Mouse (Mus musculus) limb, embryonic 12.5 days (tissue): ENCODE measurements around the gene Osgin1. TPM values are rescaled to one million over a fixed set of nuclear protein-coding genes. Genes with fewer than 3 reads are reported as not detected.
A peak's percentile ranks its signal among the peaks of the same experiment; 100 is the strongest.

Experiments
- ATAC-seq: fragments of 200-750 bp; cut with Nextera tagmentation; 2 replicates; pipeline ENCODE4 v1.8.0; 2017; ENCODE audit warnings: low read depth, moderate TSS enrichment; ENCODE audit not compliant: insufficient number of reproducible peaks, insufficient read depth, low FRiP score, low TSS enrichment
- H3K27ac ChIP-seq: fragments of 300-500 bp; sonication (generic); 2 replicates; pipeline ENCODE4 v1.5.1; 2016; ENCODE audit warnings: mild to moderate bottlenecking, moderate library complexity
- H3K27me3 ChIP-seq: fragments of 300-500 bp; sonication (generic); 2 replicates; pipeline ENCODE4 v1.6.1; 2016; ENCODE audit warnings: mild to moderate bottlenecking, moderate library complexity
- H3K36me3 ChIP-seq: fragments of 300-500 bp; sonication (generic); 2 replicates; pipeline ENCODE4 v1.6.1; 2016; ENCODE audit warnings: mild to moderate bottlenecking, moderate library complexity
- H3K4me1 ChIP-seq: fragments of 300-500 bp; sonication (generic); replicated peaks from 2 replicates; pipeline ENCODE4 v1.6.1; 2016
- H3K4me2 ChIP-seq: fragments of 300-500 bp; sonication (generic); 2 replicates; pipeline ENCODE4 v1.6.1; 2016; ENCODE audit warnings: mild to moderate bottlenecking, moderate library complexity
- H3K4me3 ChIP-seq: fragments of 300-500 bp; sonication (generic); replicated peaks from 2 replicates; pipeline ENCODE4 v1.5.1; 2016; ENCODE audit warnings: mild to moderate bottlenecking
- H3K9ac ChIP-seq: fragments of 300-500 bp; sonication (generic); replicated peaks from 2 replicates; pipeline ENCODE4 v1.6.1; 2016; ENCODE audit warnings: mild to moderate bottlenecking, moderate library complexity
- H3K9me3 ChIP-seq: fragments of 300-500 bp; sonication (generic); 2 replicates; pipeline ENCODE4 v1.6.1; 2016; ENCODE audit warnings: mild to moderate bottlenecking, moderate library complexity
- WGBS: fragments of 180-500 bp; shearing (Covaris S2); methylation state at CpG from one replicate; pipeline ENCODE4 v1.1.7; 2016; 5-methylcytosine and 5-hydroxymethylcytosine counted together
- polyA plus RNA-seq: library from polyadenylated mRNA; unstranded; fragments of >200 nt; fragmentation: Nextera tagmentation; extraction: Ambion mirVana; gene quantifications from 2 replicates; pipeline ENCODE4 v1.2.1, GENCODE M21; 2016

Gene Osgin1
- polyA plus RNA-seq, 1 experiment from 2014 or later, result 0.40 TPM

- Histone ChIP-seq H3K9ac (no peak overlapping the region), H3K4me1 (peaks cover 12% of the 10 kb centered on the region), H3K27ac (0 out of 2 replicates have a peak overlapping the region, but pooled peaks have one; percentile 41), H3K9me3 (no peaks in the 10 kb centered on the region), H3K4me2 (no peak overlapping the region), H3K27me3 (0 out of 2 replicates have a peak, but pooled peaks cover 3% of the 10 kb centered on the region), H3K4me3 (no peak overlapping the region), H3K36me3 (no peaks in the 10 kb centered on the region)
- no peak for ATAC-seq
- WGBS, result 76% methylated on average over 10 of the region's 10 CpGs
These were observed 9.7 kb upstream of the Osgin1 start for GRCm38 (mm10) chr8:119424199-119424733.

DNA sequence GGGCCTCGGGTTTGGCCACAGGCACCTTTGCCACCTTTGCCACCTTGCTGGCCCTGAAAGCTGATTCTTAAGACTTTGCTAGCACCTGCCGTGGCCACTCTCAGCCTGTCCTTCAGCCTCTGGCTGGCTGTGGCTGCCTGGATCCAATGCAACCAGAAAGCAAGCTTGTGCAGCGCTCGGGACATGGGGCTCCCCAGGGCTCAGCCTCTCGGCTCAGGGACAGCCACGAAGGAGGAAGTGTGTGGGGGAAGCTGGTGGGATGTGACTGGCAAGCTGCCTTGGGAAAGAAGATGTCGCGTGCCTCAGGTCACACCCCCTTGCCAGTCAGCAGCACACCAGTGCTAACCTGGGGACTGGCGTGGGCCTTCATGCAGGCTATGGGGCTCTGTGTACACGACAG, 9.2 kb upstream of the Osgin1 start:
- Histone ChIP-seq H3K9ac (no peak overlapping the region), H3K4me2 (no peak overlapping the region), H3K27me3 (0 out of 2 replicates have a peak, but pooled peaks cover 3% of the 10 kb centered on the region), H3K36me3 (no peaks in the 10 kb centered on the region), H3K4me1 (peaks cover 12% of the 10 kb centered on the region), H3K27ac (no peak overlapping the region), H3K9me3 (no peaks in the 10 kb centered on the region), H3K4me3 (no peak overlapping the region)
- 78% methylated on average over 10 of the region's 10 CpGs for WGBS
- no peak for ATAC-seq

GRCm38 (mm10) chr8:119425533-119425932, 8.4 kb upstream of the Osgin1 start:
- Histone ChIP-seq H3K4me1 (peaks cover 12% of the 10 kb centered on the region), H3K27ac (peak overlapping the region; percentile 29; the same call in 1 of the 2 replicates), H3K36me3 (no peaks in the 10 kb centered on the region), H3K4me3 (no peak overlapping the region), H3K4me2 (no peak overlapping the region), H3K27me3 (0 out of 2 replicates have a peak, but pooled peaks cover 3% of the 10 kb centered on the region), H3K9me3 (no peaks in the 10 kb centered on the region), H3K9ac (no peak overlapping the region)
- ATAC-seq, result no peak
- 84% methylated on average over 10 of the region's 10 CpGs for WGBS

DNA sequence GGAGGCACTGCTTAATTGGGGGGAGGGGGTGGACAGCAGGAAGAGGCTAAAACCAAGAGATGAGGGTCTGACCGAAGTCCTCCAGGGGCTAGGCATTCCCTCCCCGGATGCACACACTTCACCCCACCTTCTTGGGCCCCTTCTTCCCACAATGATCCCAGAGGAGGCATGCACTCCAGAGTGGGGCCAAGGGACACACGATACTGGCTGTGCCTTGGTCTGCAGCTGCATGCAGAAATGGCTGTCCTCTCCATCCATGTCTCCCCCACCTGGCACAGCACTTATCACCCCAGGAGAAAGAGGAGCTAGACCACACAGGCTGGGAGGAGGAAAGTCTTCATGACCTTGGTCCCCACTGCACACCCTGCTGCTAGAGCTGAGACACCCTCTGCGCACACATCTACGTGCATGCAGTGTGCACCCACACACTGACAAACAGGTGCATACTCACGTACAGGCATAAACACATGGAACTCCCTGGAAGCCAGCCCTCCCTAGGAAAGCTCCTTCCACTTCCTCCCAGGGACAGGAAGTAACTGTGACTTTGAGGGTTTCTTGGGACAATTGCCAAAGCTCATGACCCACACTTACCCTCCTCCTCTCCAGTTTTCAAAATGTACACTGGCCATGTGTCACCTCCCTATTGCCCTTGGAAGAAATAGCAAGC, 7.7 kb upstream of the Osgin1 start:
- Histone ChIP-seq H3K27me3 (0 out of 2 replicates have a peak, but pooled peaks cover 3% of the 10 kb centered on the region), H3K36me3 (no peaks in the 10 kb centered on the region), H3K4me2 (no peak overlapping the region), H3K9ac (no peak overlapping the region; the same call in 1 of the 2 replicates), H3K4me3 (no peak overlapping the region), H3K9me3 (no peaks in the 10 kb centered on the region), H3K4me1 (peaks cover 12% of the 10 kb centered on the region), H3K27ac (peak overlapping the region; percentile 29; the same call in 1 of the 2 replicates)
- no peak for ATAC-seq
- 85% methylated on average over 6 of the region's 6 CpGs for WGBS

- Histone ChIP-seq H3K36me3 (no peaks in the 10 kb centered on the region), H3K9ac (no peak overlapping the region), H3K4me3 (no peak overlapping the region), H3K27me3 (no peaks in the 10 kb centered on the region), H3K4me2 (no peak overlapping the region), H3K27ac (no peak overlapping the region), H3K4me1 (peaks cover 12% of the 10 kb centered on the region), H3K9me3 (no peaks in the 10 kb centered on the region)
- WGBS, result 73% methylated on average over 12 of the region's 12 CpGs
- ATAC-seq, result no peak
These were observed 6.1 kb upstream of the Osgin1 start for GRCm38 (mm10) chr8:119427634-119428349.

DNA sequence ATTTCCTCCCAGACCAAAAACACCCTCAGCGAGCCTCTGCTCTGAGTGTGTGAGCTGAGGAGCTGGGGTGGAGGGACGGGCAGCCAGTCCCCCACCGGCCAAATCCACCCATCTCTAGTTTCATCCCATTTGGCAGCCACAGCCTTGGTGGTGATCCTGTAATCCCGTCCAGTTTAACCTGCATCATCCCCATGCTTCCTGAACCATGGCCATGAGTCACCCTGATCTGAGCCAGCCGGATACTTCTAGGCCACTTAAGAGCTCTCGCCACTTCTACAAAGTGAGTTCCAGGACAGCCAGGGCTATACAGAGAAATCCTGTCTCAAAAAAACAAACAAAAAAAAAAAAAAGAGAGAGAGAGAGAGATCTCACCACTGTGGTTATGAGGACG, 5.6 kb upstream of the Osgin1 start:
- ATAC-seq, result no peak
- WGBS, result 67% methylated on average over 7 of the region's 7 CpGs

GRCm38 (mm10) chr8:119428766-119429327, 5.1 kb upstream of the Osgin1 start:
- no peak overlapping the region; the same call in 1 of the 2 replicates for H3K9ac ChIP-seq
- 79% methylated on average over 5 of the region's 5 CpGs for WGBS
- no peaks in the 10 kb centered on the region for H3K36me3 ChIP-seq
- no peak overlapping the region for H3K4me3 ChIP-seq
- H3K4me1 ChIP-seq, result peaks cover 8% of the 10 kb centered on the region
- ATAC-seq, result no peak
- H3K27ac ChIP-seq, result no peak overlapping the region
- no peak overlapping the region for H3K4me2 ChIP-seq
- no peaks in the 10 kb centered on the region for H3K27me3 ChIP-seq
- H3K9me3 ChIP-seq, result no peaks in the 10 kb centered on the region

More for the DNA sequence above, 5.6 kb upstream of the Osgin1 start:
- Histone ChIP-seq H3K27ac (no peak overlapping the region), H3K27me3 (no peaks in the 10 kb centered on the region), H3K4me2 (no peak overlapping the region), H3K4me1 (peaks cover 12% of the 10 kb centered on the region), H3K36me3 (no peaks in the 10 kb centered on the region), H3K4me3 (no peak overlapping the region), H3K9me3 (no peaks in the 10 kb centered on the region), H3K9ac (no peak overlapping the region)

GRCm38 (mm10) chr8:119429552-119429951, 4.4 kb upstream of the Osgin1 start:
- no peak overlapping the region for H3K9ac ChIP-seq
- no peaks in the 10 kb centered on the region for H3K27me3 ChIP-seq
- no peaks in the 10 kb centered on the region for H3K36me3 ChIP-seq
- H3K4me2 ChIP-seq, result no peak overlapping the region
- no peaks in the 10 kb centered on the region for H3K9me3 ChIP-seq
- H3K4me3 ChIP-seq, result no peak overlapping the region
- H3K4me1 ChIP-seq, result 0 out of 2 replicates have a peak, but pooled peaks cover 2% of the 10 kb centered on the region
- no peak overlapping the region for H3K27ac ChIP-seq
- WGBS, result 81% methylated on average over 3 of the region's 3 CpGs
- ATAC-seq, result no peak

DNA sequence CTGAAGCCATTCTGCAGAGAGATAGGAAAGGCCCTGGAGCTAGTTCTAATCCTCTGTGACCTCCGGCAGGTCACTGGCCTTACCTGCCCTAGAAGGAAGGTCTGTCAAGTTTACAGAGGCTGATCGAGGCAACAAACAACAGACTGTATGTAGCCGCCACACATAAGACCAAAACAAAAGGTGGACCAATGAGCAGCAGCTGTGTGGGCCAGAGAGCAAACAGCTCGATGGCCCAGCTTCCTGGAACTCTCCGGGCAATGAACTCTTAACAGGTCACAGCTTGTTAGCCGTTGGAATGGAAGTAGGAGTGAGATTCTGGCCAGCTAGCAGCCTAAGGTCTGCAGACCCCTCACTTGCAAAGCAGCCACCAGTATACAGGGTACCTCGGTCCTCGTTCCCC, 3.7 kb upstream of the Osgin1 start:
- Histone ChIP-seq H3K27ac (no peak overlapping the region), H3K27me3 (no peaks in the 10 kb centered on the region), H3K4me2 (no peak overlapping the region), H3K36me3 (no peaks in the 10 kb centered on the region), H3K9ac (no peak overlapping the region), H3K9me3 (no peaks in the 10 kb centered on the region), H3K4me3 (no peak overlapping the region), H3K4me1 (no peaks in the 10 kb centered on the region)
- WGBS, result 64% methylated on average over 8 of the region's 8 CpGs
- ATAC-seq, result no peak

DNA sequence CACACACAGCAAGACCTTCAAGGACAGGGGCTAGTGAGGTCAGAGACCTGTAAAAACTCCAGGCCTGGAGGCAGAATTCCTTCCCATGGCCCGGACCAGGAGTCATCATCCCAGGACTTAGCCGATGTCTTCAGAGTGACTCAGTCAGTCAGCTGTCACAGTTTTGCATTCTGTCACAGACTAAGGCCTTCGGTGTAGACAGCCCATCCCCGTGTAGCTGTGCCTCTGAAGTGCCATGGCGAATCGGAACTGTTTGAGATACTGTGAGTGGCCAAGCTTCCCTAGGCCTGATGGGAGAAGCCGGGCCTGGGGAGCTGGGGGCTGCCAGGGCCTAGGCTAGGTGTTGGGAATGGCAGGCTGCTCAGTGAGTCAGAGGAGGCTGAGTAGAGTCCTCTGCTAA, 3.2 kb upstream of the Osgin1 start:
- H3K27me3 ChIP-seq, result no peaks in the 10 kb centered on the region
- ATAC-seq, result no peak
- no peak overlapping the region for H3K9ac ChIP-seq
- H3K4me3 ChIP-seq, result no peak overlapping the region
- WGBS, result 88% methylated on average over 7 of the region's 7 CpGs
- H3K9me3 ChIP-seq, result no peaks in the 10 kb centered on the region
- H3K36me3 ChIP-seq, result no peaks in the 10 kb centered on the region
- no peak overlapping the region for H3K4me2 ChIP-seq
- H3K27ac ChIP-seq, result no peak overlapping the region
- H3K4me1 ChIP-seq, result no peaks in the 10 kb centered on the region

DNA sequence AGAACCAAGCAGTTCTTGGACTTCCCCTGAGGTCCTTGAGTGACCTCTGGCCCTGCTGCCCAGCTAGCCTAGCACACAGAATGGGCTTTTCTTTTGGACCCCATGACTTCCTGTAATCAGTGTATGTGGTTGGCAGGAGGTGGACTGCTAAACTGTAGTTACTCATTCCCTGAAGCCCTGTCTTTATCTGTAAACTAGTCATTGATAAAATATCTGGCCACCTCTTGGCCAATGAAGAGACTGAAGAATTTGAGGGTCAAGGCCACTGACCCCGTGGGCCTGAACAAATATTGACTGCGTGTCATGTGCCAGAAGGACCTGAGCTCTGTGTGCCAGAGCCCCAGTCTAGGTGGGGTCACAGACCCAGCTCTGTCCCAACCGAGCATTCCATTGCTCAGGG, 1.6 kb upstream of the Osgin1 start:
- H3K9me3 ChIP-seq, result no peaks in the 10 kb centered on the region
- H3K27me3 ChIP-seq, result no peaks in the 10 kb centered on the region
- 73% methylated on average over 3 of the region's 3 CpGs for WGBS
- no peaks in the 10 kb centered on the region for H3K36me3 ChIP-seq
- H3K4me2 ChIP-seq, result no peak overlapping the region
- no peak overlapping the region for H3K27ac ChIP-seq
- no peak overlapping the region for H3K4me3 ChIP-seq
- no peak overlapping the region for H3K9ac ChIP-seq
- peaks cover 7% of the 10 kb centered on the region; the same call in 1 of the 2 replicates for H3K4me1 ChIP-seq
- no peak for ATAC-seq
